Mouse (Mus musculus) CH12.LX (cell line): ENCODE results near the gene Hinfp. TPM values are rescaled to one million over a fixed set of nuclear protein-coding genes. Genes with fewer than 3 reads are reported as not detected.

Experiments used
- DNase-seq: peaks from one replicate; pipeline ENCODE4 v3.0.0-alpha.2; 2013; ENCODE audit errors: extremely low read depth
- H3K27ac ChIP-seq: 2 replicates; pipeline ENCODE4 v1.5.1; 2012; ENCODE audit warnings: low read depth, mild to moderate bottlenecking, control low read depth, moderate library complexity; ENCODE audit not compliant: insufficient read depth
- H3K27me3 ChIP-seq: replicated peaks from 2 replicates; pipeline ENCODE3; 2012; ENCODE audit warnings: inconsistent platforms
- H3K36me3 ChIP-seq, 2 experiments: replicated peaks in 1 of 2; 2 replicates each; pipeline versions ENCODE3 to v1.6.1; 2012; ENCODE audit warnings: inconsistent platforms in 1 of 2, low read length in 1 of 2, mild to moderate bottlenecking in 1 of 2, mixed read lengths in 1 of 2, moderate library complexity in 1 of 2; ENCODE audit not compliant: control insufficient read depth in 1 of 2, insufficient read depth in 1 of 2
- H3K4me1 ChIP-seq, 2 experiments: 2 replicates each; pipeline ENCODE4 v1.6.1; 2012; ENCODE audit warnings: inconsistent platforms in 1 of 2, moderate library complexity in 1 of 2; ENCODE audit not compliant: insufficient read depth in 2 of 2, control insufficient read depth in 1 of 2
- H3K4me2 ChIP-seq: 2 replicates; pipeline ENCODE4 v1.6.1; 2012; ENCODE audit warnings: low read depth, mild to moderate bottlenecking, control low read depth; ENCODE audit not compliant: poor library complexity, insufficient read depth, severe bottlenecking
- H3K4me3 ChIP-seq, 3 experiments: fragments of 150-350 bp in 1 of 3; sonication (generic) in 1 of 3; replicated peaks in 1 of 3; 2 replicates each; pipeline versions ENCODE3 to v1.5.1; 2011 to 2012; ENCODE audit warnings: low read depth in 2 of 3, low read length in 2 of 3, mild to moderate bottlenecking in 2 of 3, moderate library complexity in 2 of 3, control low read depth in 1 of 3, improper control_type of control experiment in 1 of 3, inconsistent platforms in 1 of 3, mixed read lengths in 1 of 3; ENCODE audit not compliant: poor library complexity in 1 of 3
- H3K79me2 ChIP-seq: replicated peaks from 2 replicates; pipeline ENCODE4 v1.6.1; 2012; ENCODE audit warnings: mild to moderate bottlenecking, moderate library complexity; ENCODE audit not compliant: control insufficient read depth, poor library complexity, insufficient read depth, severe bottlenecking; ENCODE audit errors: extremely low read depth
- H3K9ac ChIP-seq: 2 replicates; pipeline ENCODE4 v1.6.1; 2012; ENCODE audit warnings: low read depth, mild to moderate bottlenecking, control low read depth, moderate library complexity; ENCODE audit not compliant: insufficient read depth
- H3K9me3 ChIP-seq: replicated peaks from 2 replicates; pipeline ENCODE3; 2012; ENCODE audit warnings: low read length, inconsistent platforms, mixed read lengths
- BHLHE40 ChIP-seq: IDR thresholded peaks from 2 replicates; pipeline ENCODE4 v1.6.1; 2011; ENCODE audit warnings: mild to moderate bottlenecking, low read depth, low read length, improper control_type of control experiment
- CHD1 ChIP-seq: IDR thresholded peaks from 2 replicates; pipeline ENCODE4 v1.6.1; 2012; ENCODE audit warnings: low read depth, low read length, improper control_type of control experiment, inconsistent platforms
- CHD2 ChIP-seq: IDR thresholded peaks from 2 replicates; pipeline ENCODE4 v1.6.1; 2011; ENCODE audit warnings: low read length, improper control_type of control experiment
- CTCF ChIP-seq, 2 experiments: IDR thresholded peaks in 1 of 2; conservative IDR thresholded peaks in 1 of 2; 2 replicates each; pipeline ENCODE4 v1.5.1; 2011 to 2012; ENCODE audit warnings: low read depth in 2 of 2, low read length in 2 of 2, improper control_type of control experiment in 1 of 2, inconsistent platforms in 1 of 2, mild to moderate bottlenecking in 1 of 2, moderate library complexity in 1 of 2
- E2F4 ChIP-seq: IDR thresholded peaks from 2 replicates; pipeline ENCODE4 v1.6.1; 2011; ENCODE audit warnings: low read depth, low read length, improper control_type of control experiment; ENCODE audit not compliant: insufficient replicate concordance
- ELF1 ChIP-seq: IDR thresholded peaks from 2 replicates; pipeline ENCODE4 v1.6.1; 2014; ENCODE audit warnings: low read depth, mild to moderate bottlenecking, inconsistent platforms, low read length, improper control_type of control experiment
- EP300 ChIP-seq: IDR thresholded peaks from 2 replicates; pipeline ENCODE4 v1.6.1; 2011; ENCODE audit warnings: low read length, improper control_type of control experiment
- GABPA ChIP-seq: IDR thresholded peaks from 2 replicates; pipeline ENCODE4 v1.6.1; 2012; ENCODE audit warnings: low read depth, low read length, improper control_type of control experiment, inconsistent platforms; ENCODE audit not compliant: insufficient replicate concordance
- IRF4 ChIP-seq: IDR thresholded peaks from 2 replicates; pipeline ENCODE4 v1.6.1; 2014; ENCODE audit warnings: low read depth, mild to moderate bottlenecking, inconsistent platforms, low read length, improper control_type of control experiment
- JUN ChIP-seq: IDR thresholded peaks from 2 replicates; pipeline ENCODE4 v1.6.1; 2011; ENCODE audit warnings: low read depth, mild to moderate bottlenecking, low read length, improper control_type of control experiment, moderate library complexity; ENCODE audit not compliant: insufficient read depth
- JUND ChIP-seq: conservative IDR thresholded peaks from 2 replicates; pipeline ENCODE4 v1.6.1; 2011; ENCODE audit warnings: low read depth, low read length, improper control_type of control experiment
- KAT2A ChIP-seq: IDR thresholded peaks from 2 replicates; pipeline ENCODE4 v1.6.1; 2012; ENCODE audit warnings: low read length, improper control_type of control experiment, inconsistent platforms; ENCODE audit not compliant: insufficient replicate concordance
- MAX ChIP-seq: IDR thresholded peaks from 2 replicates; pipeline ENCODE4 v1.6.1; 2011; ENCODE audit warnings: low read length, improper control_type of control experiment
- MEF2A ChIP-seq: IDR thresholded peaks from 2 replicates; pipeline ENCODE4 v1.6.1; 2014; ENCODE audit warnings: low read depth, mild to moderate bottlenecking, inconsistent platforms, low read length, improper control_type of control experiment, borderline replicate concordance
- MXI1 ChIP-seq: IDR thresholded peaks from 2 replicates; pipeline ENCODE4 v1.6.1; 2011; ENCODE audit warnings: mild to moderate bottlenecking, low read depth, low read length, improper control_type of control experiment
- NELFE ChIP-seq: IDR thresholded peaks from 2 replicates; pipeline ENCODE4 v1.6.1; 2011; ENCODE audit warnings: low read depth, low read length, improper control_type of control experiment
- NRF1 ChIP-seq: IDR thresholded peaks from 2 replicates; pipeline ENCODE4 v1.6.1; 2014; ENCODE audit warnings: low read depth, mild to moderate bottlenecking, inconsistent platforms, low read length, improper control_type of control experiment, moderate library complexity
- SIN3A ChIP-seq: IDR thresholded peaks from 2 replicates; pipeline ENCODE4 v1.6.1; 2012; ENCODE audit warnings: low read length, improper control_type of control experiment, inconsistent platforms
- SMC3 ChIP-seq: IDR thresholded peaks from 2 replicates; pipeline ENCODE4 v1.6.1; 2011; ENCODE audit warnings: low read depth, low read length, improper control_type of control experiment
- TCF12 ChIP-seq: IDR thresholded peaks from 2 replicates; pipeline ENCODE4 v1.6.1; 2014; ENCODE audit warnings: low read depth, mild to moderate bottlenecking, inconsistent platforms, low read length, improper control_type of control experiment
- UBTF ChIP-seq: IDR thresholded peaks from 2 replicates; pipeline ENCODE4 v1.6.1; 2012; ENCODE audit warnings: low read depth, mild to moderate bottlenecking, inconsistent platforms, low read length, improper control_type of control experiment, moderate library complexity
- USF1 ChIP-seq: IDR thresholded peaks from 2 replicates; pipeline ENCODE4 v1.6.1; 2014; ENCODE audit warnings: low read depth, mild to moderate bottlenecking, inconsistent platforms, low read length, improper control_type of control experiment
- USF2 ChIP-seq: conservative IDR thresholded peaks from 2 replicates; pipeline ENCODE4 v1.6.1; 2011; ENCODE audit warnings: low read depth, low read length, improper control_type of control experiment
- ZC3H11A ChIP-seq: IDR thresholded peaks from 2 replicates; pipeline ENCODE4 v1.6.1; 2012; ENCODE audit warnings: low read depth, mild to moderate bottlenecking, inconsistent platforms, low read length, improper control_type of control experiment
- ZKSCAN1 ChIP-seq: IDR thresholded peaks from 2 replicates; pipeline ENCODE4 v1.6.1; 2012; ENCODE audit warnings: low read depth, inconsistent platforms, low read length, improper control_type of control experiment, borderline replicate concordance
- ZMIZ1 ChIP-seq: IDR thresholded peaks from 2 replicates; pipeline ENCODE4 v1.6.1; 2012; ENCODE audit warnings: low read depth, mild to moderate bottlenecking, inconsistent platforms, low read length, improper control_type of control experiment
- ZNF384 ChIP-seq: IDR thresholded peaks from 2 replicates; pipeline ENCODE4 v1.6.1; 2012; ENCODE audit warnings: low read depth, low read length, improper control_type of control experiment, inconsistent platforms
- dilution Hi-C: fragments of 300-500 bp; cut with MboI; formaldehyde crosslinking; loops from 2 replicates; pipeline ENCODE4 v1.14.3; 2020; ENCODE audit warnings: low sequenced_read_pairs; ENCODE audit not compliant: extremely low pct_unique_long_range_greater_than_20kb, extremely low pct_ligation_motif_present
- in situ Hi-C: fragments of 300-500 bp; cut with MboI; formaldehyde crosslinking; loops from 3 replicates; pipeline ENCODE4 v1.14.3; 2019; ENCODE audit warnings: low sequenced_read_pairs, low pct_ligation_motif_present, low pct_unique_long_range_greater_than_20kb, mixed read lengths
- polyA plus RNA-seq: library from polyadenylated mRNA; unstranded; fragments of >175 nt; gene quantifications from 2 replicates; pipeline ENCODE4 v1.2.1, GENCODE M21; 2012; ENCODE audit warnings: low read depth; ENCODE audit not compliant: insufficient read length
- total RNA-seq, 2 experiments: library from RNA; depleted of rRNA; stranded (reverse); fragments of 300-350 nt in 1 of 2; fragments of >200 nt in 1 of 2; gene quantifications; 2 replicates each; pipeline ENCODE4 v1.2.3; 2012 to 2014

The Hinfp gene
- total and polyA plus RNA-seq, 3 experiments = 14.0 to 18.9 (median 16.6) TPM

DNA sequence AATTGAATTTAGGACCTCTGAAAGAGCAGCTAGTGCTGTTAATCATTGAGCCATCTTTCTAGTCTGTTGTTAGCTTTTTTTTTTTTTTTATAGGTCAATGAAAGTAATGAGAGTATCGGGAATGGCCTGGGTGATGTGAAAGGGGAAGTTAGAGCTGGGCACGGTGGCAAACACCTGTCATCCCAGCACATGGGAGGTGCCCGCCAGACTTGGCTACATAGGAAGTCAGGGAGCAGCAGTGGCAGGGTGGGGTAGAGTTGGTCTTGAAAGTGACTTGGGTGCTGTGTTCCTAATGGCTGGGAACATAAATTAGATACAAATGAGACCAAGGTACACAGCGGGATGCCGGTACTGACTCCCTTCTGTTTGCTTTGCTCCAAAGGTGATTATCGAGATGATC, 25.3 kb upstream of the Hinfp start:
- Histone ChIP-seq H3K27ac (no peak overlapping the region), H3K4me1 (peaks cover 8 to 43% of the 10 kb centered on the region in 2 experiments), H3K4me2 (no peak overlapping the region), H3K79me2 (peaks cover 15% of the 10 kb centered on the region), H3K36me3 (peaks cover 33 to 55% of the 10 kb centered on the region in 2 experiments), H3K27me3 (no peaks in the 10 kb centered on the region), H3K9me3 (no peaks in the 10 kb centered on the region), H3K9ac (no peak overlapping the region), H3K4me3 (no peak overlapping the region)
- dilution Hi-C loops (no loop called here), in situ Hi-C loops (no loop called here)
- TF ChIP-seq JUND (no peak), E2F4 (no peak), KAT2A (no peak), CHD1 (no peak), UBTF (no peak), ZNF384 (no peak), ZMIZ1 (no peak), MAX (no peak), BHLHE40 (no peak), CHD2 (no peak), CTCF (conservative IDR thresholded peaks at IDR 0.05 in 1 of 2, IDR thresholded peaks at IDR 0.05 in 1 of 2; ENCODE audit: low read depth in 2 of 2, low read length in 2 of 2) (no peak), TCF12 (no peak), NELFE (no peak), ELF1 (no peak)
- DNase-seq = no peak

DNA sequence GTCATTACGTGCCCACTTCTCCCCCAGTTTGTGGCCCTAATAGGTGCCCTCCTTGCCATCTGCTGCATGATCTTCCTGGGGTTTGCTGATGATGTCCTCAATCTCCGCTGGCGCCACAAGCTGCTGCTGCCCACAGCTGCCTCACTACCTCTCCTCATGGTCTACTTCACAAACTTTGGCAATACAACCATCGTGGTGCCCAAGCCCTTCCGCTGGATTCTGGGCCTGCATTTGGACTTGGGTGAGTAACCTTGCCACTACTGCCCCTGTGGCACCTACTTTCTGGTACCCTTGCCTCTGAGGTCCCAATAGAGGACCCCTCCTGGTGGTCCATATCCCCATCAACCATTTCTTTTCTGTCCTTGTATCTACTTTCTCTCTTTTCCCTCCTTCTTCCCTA, 22.5 kb upstream of the Hinfp start:
- dilution Hi-C loops = no loop called here
- DNase-seq = no peak
- peaks cover 4 to 48% of the 10 kb centered on the region in 2 experiments for H3K4me1 ChIP-seq
- no peak overlapping the region for H3K27ac ChIP-seq
- no peaks in the 10 kb centered on the region for H3K27me3 ChIP-seq
- peaks cover 7% of the 10 kb centered on the region; the same call in 1 of the 2 replicates for H3K79me2 ChIP-seq
- TF ChIP-seq IRF4 = no peak
- no peak for TF ChIP-seq JUN
- no peak for TF ChIP-seq SIN3A
- no peak for TF ChIP-seq BHLHE40
- TF ChIP-seq GABPA = no peak
- no peak for TF ChIP-seq ZC3H11A
- no peak for TF ChIP-seq SMC3
- no peak for TF ChIP-seq ELF1
- no peak for TF ChIP-seq USF2
- no peak for TF ChIP-seq USF1
- no peak for TF ChIP-seq NRF1
- no peak for TF ChIP-seq NELFE
- TF ChIP-seq MAX = no peak
- no peak for TF ChIP-seq MXI1
- TF ChIP-seq ZKSCAN1 = no peak
- TF ChIP-seq ZNF384 = no peak
- TF ChIP-seq MEF2A = no peak
- no peak for TF ChIP-seq EP300
- TF ChIP-seq CTCF (conservative IDR thresholded peaks at IDR 0.05 in 1 of 2, IDR thresholded peaks at IDR 0.05 in 1 of 2; ENCODE audit: low read depth in 2 of 2, low read length in 2 of 2) = no peak
- peak overlapping the region; percentile 81; the same call in 1 of the 2 replicates for H3K9ac ChIP-seq
- H3K4me2 ChIP-seq = peak overlapping the region; percentile 64
- peak overlapping the region; percentile 83 to 92 (median 85) for H3K4me3 ChIP-seq
- H3K36me3 ChIP-seq = peaks cover 28 to 47% of the 10 kb centered on the region in 2 experiments
- H3K9me3 ChIP-seq = no peaks in the 10 kb centered on the region
- in situ Hi-C loops = no loop called here
